In the genomic region with DNA sequence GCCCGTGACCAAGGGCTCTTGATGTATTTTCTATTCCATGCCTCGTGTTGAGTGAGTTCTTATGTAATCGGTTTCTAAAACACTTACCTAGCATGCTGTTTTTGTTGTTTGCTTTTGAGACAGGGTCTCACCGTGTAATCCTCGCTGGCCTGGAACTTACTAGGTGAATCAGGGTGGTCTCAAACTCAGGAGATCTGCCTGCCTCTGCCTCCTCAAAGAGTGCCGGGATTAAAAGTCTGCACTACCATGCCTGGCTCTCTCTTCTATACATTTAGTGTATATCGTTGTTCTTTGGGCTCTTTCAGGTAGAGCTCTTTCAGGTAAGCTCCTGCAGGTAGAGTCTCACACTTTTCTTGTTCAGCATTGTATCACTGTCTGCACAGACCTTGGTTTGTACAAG, we compare ENCODE assay signal across 16 mouse cellular contexts. TPM values are rescaled to one million over a fixed set of nuclear protein-coding genes. Genes with fewer than 3 reads are reported as not detected.
DNase-seq lines count a peak whose midpoint lies in the region; ATAC-seq and TF ChIP-seq lines count a peak whose summit lies in the region.
"Had no signal": no experiment of that assay in that cellular context is flagged by ENCODE, and none has a peak within 500 bp of the region (broad histone marks: within the 10 kb centered on the region; RNA-seq: fewer than 3 reads in every experiment).

No protein-coding gene starts in this region.

- TF ChIP-seq RAD21 in MEL (IDR thresholded peaks at IDR 0.05; ENCODE audit: low read depth, low read length): no peak

- H3K27ac ChIP-seq in limb, embryonic 12.5 days: no peak overlapping the region
- no peak overlapping the region for H3K27ac ChIP-seq in limb, embryonic 10.5 days
- H3K27ac ChIP-seq in MEL (ENCODE audit: control insufficient read depth, low read depth, low read length): no peak overlapping the region
- peak overlapping the region; percentile 87 for H3K27ac ChIP-seq in liver, embryonic 14.5 days

- TF ChIP-seq POLR2A in MEL (IDR thresholded peaks at IDR 0.05; ENCODE audit: control insufficient read depth in 1 of 2, insufficient read depth in 1 of 2, low read depth in 1 of 2, low read length in 2 of 2, poor library complexity in 1 of 2): no peak

- no peak for ATAC-seq in limb, embryonic 12.5 days (ENCODE audit: insufficient number of reproducible peaks, insufficient read depth, low FRiP score, low TSS enrichment, low read depth)
- no peak for ATAC-seq in liver, embryonic 14.5 days (ENCODE audit: insufficient read depth)

- no peak overlapping the region for H3K9ac ChIP-seq in limb, embryonic 12.5 days (replicated peaks)
- H3K9ac ChIP-seq in MEL (ENCODE audit: control insufficient read depth, low read depth, low read length, poor library complexity, severe bottlenecking): no peak overlapping the region
- no peak overlapping the region for H3K9ac ChIP-seq in liver, embryonic 14.5 days (replicated peaks)
- H3K9ac ChIP-seq: limb, embryonic 15.5 days had no signal

- H3K4me1 ChIP-seq in limb, embryonic 12.5 days (replicated peaks): peaks cover 13% of the 10 kb centered on the region
- peaks cover 46% of the 10 kb centered on the region for H3K4me1 ChIP-seq in limb, embryonic 10.5 days
- H3K4me1 ChIP-seq in MEL (ENCODE audit: control insufficient read depth in 1 of 2, insufficient read depth in 2 of 2, low read length in 2 of 2): peaks cover 6 to 8% of the 10 kb centered on the region in 2 experiments
- peaks cover 32 to 35% of the 10 kb centered on the region in 2 experiments for H3K4me1 ChIP-seq in liver, embryonic 14.5 days (replicated peaks; ENCODE audit: control insufficient read depth in 2 of 2, insufficient read depth in 2 of 2, low read length in 1 of 2)

- no peak overlapping the region for H3K4me3 ChIP-seq in limb, embryonic 12.5 days (replicated peaks)
- H3K4me3 ChIP-seq in limb, embryonic 10.5 days: no peak overlapping the region
- H3K4me3 ChIP-seq in MEL (ENCODE audit: control insufficient read depth in 1 of 2, insufficient read depth in 1 of 2, low read depth in 2 of 2, low read length in 2 of 2): no peak overlapping the region; a peak in 1 of 4 replicates
- no peak overlapping the region; a peak in 1 of 4 replicates for H3K4me3 ChIP-seq in liver, embryonic 14.5 days (ENCODE audit: insufficient read depth in 1 of 2, low read depth in 2 of 2, low read length in 2 of 2)

- TF ChIP-seq CTCF in MEL (IDR thresholded peaks at IDR 0.05 in 2 of 3, conservative IDR thresholded peaks at IDR 0.05 in 1 of 3; ENCODE audit: control insufficient read depth in 1 of 3, insufficient read depth in 1 of 3, low read depth in 2 of 3, low read length in 3 of 3, poor library complexity in 1 of 3, severe bottlenecking in 1 of 3): no peak
- TF ChIP-seq CTCF in liver, embryonic 14.5 days (IDR thresholded peaks at IDR 0.05; ENCODE audit: low read depth): no peak

- H3K79me2 ChIP-seq in MEL (ENCODE audit: control insufficient read depth, insufficient read depth, low read length, poor library complexity): peaks cover 2% of the 10 kb centered on the region; the same call in 1 of the 2 replicates

- H3K27me3 ChIP-seq in limb, embryonic 12.5 days: no peaks in the 10 kb centered on the region
- H3K27me3 ChIP-seq in limb, embryonic 10.5 days (ENCODE audit: low read depth, poor library complexity, severe bottlenecking): no peaks in the 10 kb centered on the region
- no peaks in the 10 kb centered on the region for H3K27me3 ChIP-seq in MEL (ENCODE audit: control insufficient read depth in 1 of 2, insufficient read depth in 2 of 2, low read length in 2 of 2)
- H3K27me3 ChIP-seq in liver, embryonic 14.5 days (ENCODE audit: control insufficient read depth, insufficient read depth, low read length): no peaks in the 10 kb centered on the region
- H3K27me3 ChIP-seq: limb, embryonic 15.5 days had no signal

- WGBS in limb, embryonic 12.5 days: 92% methylated on average over 7 of the region's 7 CpGs
- WGBS in limb, embryonic 10.5 days: 86% methylated on average over 7 of the region's 7 CpGs
- 80% methylated on average over 7 of the region's 7 CpGs for WGBS in liver, embryonic 14.5 days (ENCODE audit: insufficient replicate concordance)

- peak overlapping the region; percentile 84; the same call in 1 of the 2 replicates for H3K4me2 ChIP-seq in limb, embryonic 12.5 days
- peak overlapping the region; percentile 94 for H3K4me2 ChIP-seq in liver, embryonic 14.5 days (ENCODE audit: low read depth)

- TF ChIP-seq EP300 in MEL (IDR thresholded peaks at IDR 0.05; ENCODE audit: low read depth in 1 of 2, low read length in 2 of 2): no peak
- TF ChIP-seq EP300 in liver, embryonic 14.5 days (IDR thresholded peaks at IDR 0.05; ENCODE audit: low read depth): no peak

- peaks cover 12% of the 10 kb centered on the region for H3K36me3 ChIP-seq in limb, embryonic 12.5 days
- peaks cover 19% of the 10 kb centered on the region for H3K36me3 ChIP-seq in limb, embryonic 10.5 days
- H3K36me3 ChIP-seq in MEL (ENCODE audit: control insufficient read depth in 1 of 2, insufficient read depth in 2 of 2, low read length in 2 of 2): peaks cover 0 to 6% of the 10 kb centered on the region in 2 experiments; a peak in 2 of 4 replicates
- peaks cover under 1% of the 10 kb centered on the region for H3K36me3 ChIP-seq in liver, embryonic 14.5 days (replicated peaks; ENCODE audit: control insufficient read depth, insufficient read depth, low read depth)

- peak; percentile 92 for DNase-seq in heart, adult 11 months
- DNase-seq in heart, postnatal 10 days: no peak
- DNase-seq in limb, embryonic 10.5 days (ENCODE audit: low spot score): no peak
- DNase-seq in MEL (ENCODE audit: low read depth, low spot score): peak; percentile 16
- no peak for DNase-seq in liver, embryonic 14.5 days (ENCODE audit: low read depth in 3 of 3, low spot score in 3 of 3)
- no peak for DNase-seq in embryo, embryonic 10 days (ENCODE audit: low spot score)
- no peak for DNase-seq in frontal cortex, postnatal 14 days (ENCODE audit: low spot score in 2 of 2)
- DNase-seq: retina, postnatal 1 day had no signal

- intact Hi-C loops in heart, postnatal 10 days (cut with DNase I): loop anchor here (2.0 kb wide), 1 partner anchor 67 kb away; no protein-coding TSS in a partner anchor

- no peaks in the 10 kb centered on the region for H3K9me3 ChIP-seq in limb, embryonic 12.5 days
- no peaks in the 10 kb centered on the region for H3K9me3 ChIP-seq in limb, embryonic 10.5 days (replicated peaks)
- H3K9me3 ChIP-seq in MEL (replicated peaks; ENCODE audit: insufficient read depth, low read length): no peaks in the 10 kb centered on the region
- H3K9me3 ChIP-seq in liver, embryonic 14.5 days (ENCODE audit: control insufficient read depth, low read length): no peaks in the 10 kb centered on the region
- H3K9me3 ChIP-seq: limb, embryonic 15.5 days had no signal

RNA-seq across cellular contexts. Expression of gene Dnajc16, which starts 0.8 kb away (rescaled TPM):
- 10 to 100 TPM; 17.6 to 18.0 TPM for total RNA-seq in heart, postnatal 10 days (2021)
- polyA plus RNA-seq in limb, embryonic 12.5 days (2016; fragmentation: Nextera tagmentation; extraction: Ambion mirVana): 3.4 and 4.0 TPM in 2 replicates
- polyA plus RNA-seq in limb, embryonic 10.5 days (2016; fragmentation: Nextera tagmentation; extraction: Ambion mirVana): 3.7 and 4.6 TPM in 2 replicates
- 3.2 and 3.4 TPM in 2 replicates for total RNA-seq in MEL (2012; rRNA removed)
- polyA plus RNA-seq in MEL (2012; ENCODE audit: insufficient read depth in 1 of 2, insufficient read length in 2 of 2, low read depth in 1 of 2, low replicate concordance in 2 of 2, missing spikeins in 1 of 2): 1 to 10 TPM in 1 of 2 experiments, not detected in 1; 6.8 TPM
- 2.4 and 2.8 TPM in 2 replicates for polyA plus RNA-seq in liver, embryonic 14.5 days (2012; rRNA removed)
- polyA plus RNA-seq in liver, embryonic 14.5 days (2014; fragmentation: Nextera tagmentation; extraction: Ambion mirVana): 1.4 and 1.7 TPM in 2 replicates

RNA-seq across cellular contexts. Expression of gene Casp9, which starts 1.9 kb away (rescaled TPM):
- total RNA-seq in heart, postnatal 10 days (2021): 10 to 100 TPM; 10.5 to 12.4 TPM
- polyA plus RNA-seq in limb, embryonic 12.5 days (2016; fragmentation: Nextera tagmentation; extraction: Ambion mirVana): 18.7 and 22.6 TPM in 2 replicates
- 24.0 and 24.2 TPM in 2 replicates for polyA plus RNA-seq in limb, embryonic 10.5 days (2016; fragmentation: Nextera tagmentation; extraction: Ambion mirVana)
- total RNA-seq in MEL (2012; rRNA removed): 2.8 and 3.8 TPM in 2 replicates
- 1 to 10 TPM in 1 of 2 experiments, not detected in 1; 6.4 TPM for polyA plus RNA-seq in MEL (2012; ENCODE audit: insufficient read depth in 1 of 2, insufficient read length in 2 of 2, low read depth in 1 of 2, low replicate concordance in 2 of 2, missing spikeins in 1 of 2)
- polyA plus RNA-seq in liver, embryonic 14.5 days (2012; rRNA removed): 7.5 and 7.6 TPM in 2 replicates
- 5.8 and 6.5 TPM in 2 replicates for polyA plus RNA-seq in liver, embryonic 14.5 days (2014; fragmentation: Nextera tagmentation; extraction: Ambion mirVana)

RNA-seq across cellular contexts. Expression of gene Cela2a, which starts 34.5 kb away (rescaled TPM):
- under 1 TPM in 1 of 2 experiments, not detected in 1; 0.87 TPM for total RNA-seq in heart, postnatal 10 days (2021)
- not detected in 2 replicates for polyA plus RNA-seq in limb, embryonic 12.5 days (2016; fragmentation: Nextera tagmentation; extraction: Ambion mirVana)
- polyA plus RNA-seq in limb, embryonic 10.5 days (2016; fragmentation: Nextera tagmentation; extraction: Ambion mirVana): not detected in 2 replicates
- not detected in 2 replicates for total RNA-seq in MEL (2012; rRNA removed)
- polyA plus RNA-seq in MEL (2012; ENCODE audit: insufficient read depth in 1 of 2, insufficient read length in 2 of 2, low read depth in 1 of 2, low replicate concordance in 2 of 2, missing spikeins in 1 of 2): not detected
- not detected in 2 replicates for polyA plus RNA-seq in liver, embryonic 14.5 days (2012; rRNA removed)
- polyA plus RNA-seq in liver, embryonic 14.5 days (2014; fragmentation: Nextera tagmentation; extraction: Ambion mirVana): not detected in 2 replicates
- total RNA-seq: adrenal gland, postnatal 10 days; midbrain, postnatal 0 days had no signal
- polyA plus RNA-seq: limb, embryonic 15.5 days; macrophage; midbrain, postnatal 0 days; neural tube, embryonic 14.5 days had no signal

RNA-seq across cellular contexts. Expression of gene Agmat, which starts 45.0 kb away (rescaled TPM):
- total RNA-seq in heart, postnatal 10 days (2021): under 1 TPM; 0.48 to 0.79 TPM
- polyA plus RNA-seq in limb, embryonic 12.5 days (2016; fragmentation: Nextera tagmentation; extraction: Ambion mirVana): not detected in 2 replicates
- not detected in 2 replicates for polyA plus RNA-seq in limb, embryonic 10.5 days (2016; fragmentation: Nextera tagmentation; extraction: Ambion mirVana)
- total RNA-seq in MEL (2012; rRNA removed): 0.12 TPM in 1 of 2 replicates, not detected in the other
- under 1 TPM in 1 of 2 experiments, not detected in 1; 0.07 TPM for polyA plus RNA-seq in MEL (2012; ENCODE audit: insufficient read depth in 1 of 2, insufficient read length in 2 of 2, low read depth in 1 of 2, low replicate concordance in 2 of 2, missing spikeins in 1 of 2)
- polyA plus RNA-seq in liver, embryonic 14.5 days (2012; rRNA removed): 11.2 and 14.4 TPM in 2 replicates
- 18.1 and 18.7 TPM in 2 replicates for polyA plus RNA-seq in liver, embryonic 14.5 days (2014; fragmentation: Nextera tagmentation; extraction: Ambion mirVana)
- total RNA-seq: midbrain, postnatal 0 days had no signal
- polyA plus RNA-seq: limb, embryonic 15.5 days; macrophage; midbrain, postnatal 0 days; neural tube, embryonic 14.5 days had no signal

RNA-seq across cellular contexts. Expression of gene Ctrc, which starts 54.7 kb away (rescaled TPM):
- total RNA-seq in heart, postnatal 10 days (2021): not detected
- polyA plus RNA-seq in limb, embryonic 12.5 days (2016; fragmentation: Nextera tagmentation; extraction: Ambion mirVana): not detected in 2 replicates
- not detected in 2 replicates for polyA plus RNA-seq in limb, embryonic 10.5 days (2016; fragmentation: Nextera tagmentation; extraction: Ambion mirVana)
- total RNA-seq in MEL (2012; rRNA removed): not detected in 2 replicates
- not detected for polyA plus RNA-seq in MEL (2012; ENCODE audit: insufficient read depth in 1 of 2, insufficient read length in 2 of 2, low read depth in 1 of 2, low replicate concordance in 2 of 2, missing spikeins in 1 of 2)
- polyA plus RNA-seq in liver, embryonic 14.5 days (2012; rRNA removed): not detected in 2 replicates
- polyA plus RNA-seq in liver, embryonic 14.5 days (2014; fragmentation: Nextera tagmentation; extraction: Ambion mirVana): not detected in 2 replicates
- total RNA-seq: adrenal gland, postnatal 10 days; midbrain, postnatal 0 days had no signal
- polyA plus RNA-seq: frontal cortex, adult 2 months; heart, postnatal 0 days; limb, embryonic 15.5 days; macrophage; midbrain, postnatal 0 days; neural tube, embryonic 14.5 days had no signal

Comparison
In these comparisons a context has a peak if more than half of its experiments do, and no peak if none do; other contexts are left out.
1. DNase-seq: peak in heart, adult 11 months (single experiment) and MEL (single experiment); none in heart, postnatal 10 days (0 of 2), limb, embryonic 10.5 days (single experiment), liver, embryonic 14.5 days (0 of 3), embryo, embryonic 10 days (single experiment) and frontal cortex, postnatal 14 days (0 of 2).